Mouse (Mus musculus) kidney, adult 18-20 months (tissue): ENCODE data around the gene Gpr4.

Experiments used
- DNase-seq: peaks from one replicate; pipeline ENCODE4 v3.0.0; 2021

Gpr4 gene

GRCm38 (mm10) chr7:19196676-19197075 is 15.7 kb upstream of the Gpr4 start:
- no peak for DNase-seq

- DNase-seq: no peak
Observed at GRCm38 (mm10) chr7:19197985-19198384, 14.4 kb upstream of the Gpr4 start.

GRCm38 (mm10) chr7:19201660-19202059 is 10.7 kb upstream of the Gpr4 start:
- no peak for DNase-seq

- DNase-seq: no peak
Observed at GRCm38 (mm10) chr7:19202065-19202850, 10.1 kb upstream of the Gpr4 start.

- DNase-seq: no peak
Observed at GRCm38 (mm10) chr7:19208201-19208910, 4.0 kb upstream of the Gpr4 start.

GRCm38 (mm10) chr7:19208944-19209472 is 3.3 kb upstream of the Gpr4 start:
- DNase-seq: peak; percentile 49

GRCm38 (mm10) chr7:19209494-19209893 is 2.8 kb upstream of the Gpr4 start:
- DNase-seq: no peak

- DNase-seq: no peak
Observed at GRCm38 (mm10) chr7:19210010-19210409, 2.3 kb upstream of the Gpr4 start.

- DNase-seq: no peak
Observed at GRCm38 (mm10) chr7:19211041-19211675, 1.2 kb upstream of the Gpr4 start.

- DNase-seq: no peak
Observed at GRCm38 (mm10) chr7:19213385-19213784, 1.0 kb downstream of the Gpr4 start.

GRCm38 (mm10) chr7:19214369-19214768 is 2.0 kb downstream of the Gpr4 start:
- DNase-seq: no peak

GRCm38 (mm10) chr7:19214940-19215339 is 2.6 kb downstream of the Gpr4 start:
- DNase-seq: no peak

GRCm38 (mm10) chr7:19217492-19217891 is 5.2 kb downstream of the Gpr4 start:
- DNase-seq: no peak

GRCm38 (mm10) chr7:19217944-19218343 is 5.6 kb downstream of the Gpr4 start:
- no peak for DNase-seq

GRCm38 (mm10) chr7:19220061-19220460 is 7.7 kb downstream of the Gpr4 start:
- DNase-seq: no peak

- no peak for DNase-seq
Observed at GRCm38 (mm10) chr7:19222189-19222588, 9.9 kb downstream of the Gpr4 start.

GRCm38 (mm10) chr7:19222875-19223274 is 10.5 kb downstream of the Gpr4 start:
- no peak for DNase-seq

GRCm38 (mm10) chr7:19224933-19225332 is 12.6 kb downstream of the Gpr4 start:
- DNase-seq: no peak

GRCm38 (mm10) chr7:19226817-19227797 is 14.8 kb downstream of the Gpr4 start:
- DNase-seq: peak; percentile 29

GRCm38 (mm10) chr7:19227883-19228792 is 15.8 kb downstream of the Gpr4 start, which contains the start of gene Opa3:
Gene Opa3 (plus strand): TSS chr7:19228334.
- DNase-seq: peak; percentile 99

- no peak for DNase-seq
Observed at GRCm38 (mm10) chr7:19228793-19229148, 16.4 kb downstream of the Gpr4 start.
